Mouse (Mus musculus): ENCODE results near the gene Sema6b.

Sema6b gene

GRCm38 (mm10) chr17:56098180-56098579 is 42.0 kb downstream of the Sema6b start:
- CTCF ChIA-PET: no interaction called here

- CTCF ChIA-PET: no interaction called here
Observed at GRCm38 (mm10) chr17:56096883-56097282, 43.3 kb downstream of the Sema6b start.

- CTCF ChIA-PET: interaction anchor here (0.6 to 0.9 kb wide), 2 partner anchors 11 to 21 kb away, joined by 5 to 6 read pairs; no protein-coding TSS in a partner anchor
Observed at GRCm38 (mm10) chr17:56092794-56093193, 47.3 kb downstream of the Sema6b start.

GRCm38 (mm10) chr17:56092312-56092711 is 47.8 kb downstream of the Sema6b start:
- CTCF ChIA-PET: interaction anchor here (0.6 to 0.9 kb wide), 2 partner anchors 10 to 21 kb away, joined by 5 to 6 read pairs; no protein-coding TSS in a partner anchor

- CTCF ChIA-PET: no interaction called here
Observed at GRCm38 (mm10) chr17:56080781-56081585, 59.2 kb downstream of the Sema6b start.

- CTCF ChIA-PET: no interaction called here
Observed at GRCm38 (mm10) chr17:56079921-56080320, 60.2 kb downstream of the Sema6b start.

- CTCF ChIA-PET: interaction anchor here (0.6 to 1.3 kb wide), 2 partner anchors 39 to 54 kb away, joined by 3 read pairs; partner anchors contain the start of gene Chaf1a
Observed at GRCm38 (mm10) chr17:56078880-56079795, 61.0 kb downstream of the Sema6b start, which contains the start of gene Hdgfl2. Gene Hdgfl2 (plus strand): TSS chr17:56079634.

GRCm38 (mm10) chr17:56078361-56078760 is 61.8 kb downstream of the Sema6b start:
- CTCF ChIA-PET: interaction anchor here (1.3 kb wide), 1 partner anchor 38 kb away, joined by 3 read pairs; the partner anchor contains the start of gene Chaf1a

GRCm38 (mm10) chr17:56077523-56077922 is 62.6 kb downstream of the Sema6b start:
- CTCF ChIA-PET: no interaction called here

GRCm38 (mm10) chr17:56074827-56075208 is 65.3 kb downstream of the Sema6b start, which contains the start of gene Ubxn6:
Gene Ubxn6 (minus strand): TSS chr17:56075028.
- CTCF ChIA-PET: interaction anchor here (0.7 kb wide), 1 partner anchor 164 kb away, joined by 3 read pairs; no protein-coding TSS in a partner anchor

GRCm38 (mm10) chr17:56074097-56074826 is 65.9 kb downstream of the Sema6b start:
- CTCF ChIA-PET: interaction anchor here (0.7 kb wide), 1 partner anchor 164 kb away, joined by 3 read pairs; no protein-coding TSS in a partner anchor

All from spleen, embryonic (tissue).